Mouse (Mus musculus): Measurements from ENCODE around the gene Dlx4.

Dlx4 gene

GRCm38 (mm10) chr11:95142980-95143575 lies 3.0 kb downstream of the Dlx4 start:
- DNase-seq (ENCODE audit: low spot score) = peak; percentile 36

- no peak for DNase-seq (ENCODE audit: low spot score)
These were observed 3.8 kb downstream of the Dlx4 start for GRCm38 (mm10) chr11:95142258-95142657.

DNA sequence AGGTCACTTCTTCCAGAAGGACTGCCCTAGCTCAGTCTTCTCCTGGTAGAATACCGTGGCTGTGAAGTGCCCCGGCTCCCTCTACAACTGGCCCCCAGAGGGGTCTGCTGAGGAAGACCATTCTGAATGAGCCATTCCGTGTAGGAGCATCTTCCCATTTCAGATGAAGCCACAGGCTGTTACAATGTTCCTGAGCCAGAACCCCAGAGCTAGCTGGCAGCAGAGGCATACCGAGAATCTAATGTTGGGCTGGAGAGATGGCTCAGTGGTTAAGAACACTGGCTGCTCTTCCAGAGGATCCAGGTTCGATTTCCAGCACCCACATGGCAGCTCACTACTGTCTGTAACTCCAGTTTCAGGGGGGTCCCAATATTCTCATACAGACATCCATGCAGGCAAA lies 6.2 kb downstream of the Dlx4 start:
- DNase-seq (ENCODE audit: low spot score) = no peak

GRCm38 (mm10) chr11:95137281-95137680 lies 8.8 kb downstream of the Dlx4 start:
- no peak for DNase-seq (ENCODE audit: low spot score)

DNA sequence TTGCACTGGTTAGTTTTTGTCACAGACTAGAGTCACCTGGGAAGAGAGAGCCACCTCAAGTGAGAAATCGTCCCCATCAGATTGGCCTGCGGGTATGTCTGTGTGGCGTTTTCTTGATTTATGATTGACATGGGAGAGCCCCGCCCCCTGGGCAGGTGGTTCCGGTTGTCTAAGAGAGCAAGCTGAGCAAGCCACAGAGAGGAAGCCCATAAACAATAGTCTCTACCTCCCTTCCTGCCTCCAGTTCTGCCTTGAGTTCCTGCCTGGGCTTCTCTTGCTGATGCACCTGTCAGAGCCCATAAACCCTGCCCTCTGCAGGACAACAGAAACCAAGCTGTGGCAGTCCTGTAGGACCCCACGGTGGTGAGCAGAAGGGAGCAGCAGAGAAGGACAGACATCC lies 12.7 kb downstream of the Dlx4 start:
- DNase-seq (ENCODE audit: low spot score) = no peak

DNA sequence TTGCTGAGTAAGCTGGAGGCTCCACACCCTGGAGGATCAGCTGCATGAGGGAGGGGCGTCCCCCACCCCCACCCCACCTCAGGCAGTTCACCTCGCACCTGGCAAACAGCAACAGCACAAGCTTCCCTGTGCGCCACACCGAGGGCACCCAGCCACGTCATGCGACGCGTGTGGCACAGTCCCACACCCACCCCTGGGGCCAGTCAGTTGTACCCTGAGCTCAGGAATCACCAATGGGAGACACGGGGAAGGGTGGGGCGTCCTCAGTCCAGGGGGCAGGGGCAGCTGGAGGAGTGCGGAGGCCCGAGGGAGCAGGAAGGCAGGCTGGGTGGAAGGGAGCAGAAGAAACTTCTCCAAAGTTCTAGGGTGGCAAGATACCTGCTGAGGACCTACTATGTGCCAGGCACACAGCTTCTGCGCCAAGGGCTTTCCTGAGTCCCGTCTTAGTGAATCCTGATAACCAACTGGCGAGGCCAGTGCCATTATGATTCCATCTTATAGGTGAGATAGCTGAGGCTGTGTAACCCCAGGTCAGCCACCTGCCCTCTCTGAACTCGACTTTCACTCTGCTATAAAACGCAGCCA lies 15.3 kb downstream of the Dlx4 start:
- no peak for DNase-seq (ENCODE audit: low spot score)

GRCm38 (mm10) chr11:95128359-95128758 lies 17.7 kb downstream of the Dlx4 start:
- DNase-seq (ENCODE audit: low spot score) = no peak

- no peak for DNase-seq (ENCODE audit: low spot score)
These were observed 19.5 kb downstream of the Dlx4 start for GRCm38 (mm10) chr11:95126272-95127245.

DNA sequence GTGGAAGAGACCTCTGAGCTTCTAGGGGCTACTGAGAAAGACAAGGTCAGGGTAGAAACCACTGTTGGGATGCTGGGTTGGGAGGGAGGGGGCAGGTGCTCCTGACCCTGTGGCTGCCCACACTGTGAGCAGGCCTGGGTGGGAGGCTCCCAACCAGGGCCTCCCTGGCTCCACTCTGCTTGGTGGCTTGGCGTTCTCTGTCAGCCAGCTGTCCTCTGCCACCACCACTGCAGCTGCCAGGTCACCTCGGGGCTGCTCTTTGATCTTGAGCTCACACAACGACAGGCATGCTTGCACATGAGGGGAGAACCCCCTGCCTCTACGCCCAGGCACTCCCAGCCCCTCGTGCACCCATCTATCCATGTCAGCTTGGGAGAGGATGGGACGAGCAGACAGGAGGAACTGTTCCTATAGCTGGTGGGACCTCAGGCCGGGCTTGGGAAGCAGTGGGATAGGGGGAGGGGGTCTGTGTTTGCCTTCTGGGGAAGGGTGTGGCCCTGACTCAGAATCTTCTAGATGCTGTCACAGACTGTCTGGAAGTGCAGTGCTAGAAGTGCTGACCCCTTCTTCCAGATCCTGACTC lies 20.6 kb downstream of the Dlx4 start:
- DNase-seq (ENCODE audit: low spot score) = no peak

DNA sequence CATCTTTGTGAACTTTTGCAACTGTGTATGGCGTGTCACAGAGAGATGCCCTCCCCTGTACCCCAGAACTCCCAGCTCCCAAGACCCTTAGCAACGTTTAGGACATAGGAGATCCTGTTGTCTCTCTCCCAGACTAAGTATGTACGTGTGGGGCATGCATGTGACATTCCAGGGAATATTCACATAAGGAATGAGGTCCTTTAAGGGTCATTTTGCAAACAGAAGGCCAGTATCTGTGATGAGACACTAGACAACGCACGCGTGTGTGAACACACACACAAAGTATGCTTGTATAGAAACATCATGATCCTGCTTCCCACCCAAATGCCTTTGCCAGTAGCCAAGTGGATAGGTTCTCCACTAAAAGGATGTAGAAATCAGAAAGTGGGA lies 24.0 kb downstream of the Dlx4 start:
- DNase-seq (ENCODE audit: low spot score) = no peak

DNA sequence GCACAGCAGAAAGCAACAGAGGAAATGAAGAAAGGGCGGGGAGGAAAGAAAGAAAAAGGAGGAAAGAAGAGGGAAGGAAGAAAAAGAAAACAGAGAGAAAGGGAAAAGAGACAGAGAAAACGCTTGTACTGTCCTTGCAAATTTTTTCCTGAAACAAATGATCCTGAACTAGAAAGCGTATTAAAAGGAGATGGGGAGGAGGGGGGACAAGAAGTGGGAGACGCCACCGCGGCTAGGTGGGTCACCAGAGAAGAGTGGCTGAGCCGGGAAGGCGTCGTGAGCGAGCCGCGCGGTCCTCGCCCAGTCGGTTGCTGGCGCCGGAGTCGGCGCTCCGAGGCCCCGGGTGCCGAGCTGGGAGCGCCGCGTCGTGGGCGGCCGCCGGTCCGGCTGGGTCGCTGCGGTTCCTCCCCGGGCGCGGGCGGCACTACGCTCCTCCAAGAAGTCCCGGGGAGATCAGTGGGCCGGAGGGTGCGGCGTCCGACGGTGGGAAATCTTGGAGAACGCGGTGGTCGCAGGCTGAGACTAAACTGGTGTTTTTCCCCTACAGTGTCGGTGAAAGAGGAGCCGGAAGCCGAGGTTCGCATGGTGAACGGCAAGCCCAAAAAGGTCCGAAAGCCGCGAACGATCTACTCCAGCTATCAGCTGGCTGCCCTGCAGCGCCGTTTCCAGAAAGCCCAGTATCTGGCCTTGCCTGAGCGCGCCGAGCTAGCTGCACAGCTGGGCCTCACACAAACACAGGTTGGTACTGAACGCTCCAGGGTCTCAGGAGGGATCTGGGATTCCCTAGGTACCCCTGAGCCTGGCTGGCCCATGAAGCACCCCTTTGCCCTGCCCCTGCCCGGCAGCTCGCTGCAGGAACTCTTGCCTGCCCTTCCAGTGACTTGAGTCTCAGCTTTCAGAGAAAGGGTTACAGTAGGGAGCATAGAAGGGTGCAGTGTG lies 24.6 kb downstream of the Dlx4 start:
- DNase-seq (ENCODE audit: low spot score) = no peak

- no peak for DNase-seq (ENCODE audit: low spot score)
These were observed 25.4 kb downstream of the Dlx4 start for GRCm38 (mm10) chr11:95120633-95121020.

DNA sequence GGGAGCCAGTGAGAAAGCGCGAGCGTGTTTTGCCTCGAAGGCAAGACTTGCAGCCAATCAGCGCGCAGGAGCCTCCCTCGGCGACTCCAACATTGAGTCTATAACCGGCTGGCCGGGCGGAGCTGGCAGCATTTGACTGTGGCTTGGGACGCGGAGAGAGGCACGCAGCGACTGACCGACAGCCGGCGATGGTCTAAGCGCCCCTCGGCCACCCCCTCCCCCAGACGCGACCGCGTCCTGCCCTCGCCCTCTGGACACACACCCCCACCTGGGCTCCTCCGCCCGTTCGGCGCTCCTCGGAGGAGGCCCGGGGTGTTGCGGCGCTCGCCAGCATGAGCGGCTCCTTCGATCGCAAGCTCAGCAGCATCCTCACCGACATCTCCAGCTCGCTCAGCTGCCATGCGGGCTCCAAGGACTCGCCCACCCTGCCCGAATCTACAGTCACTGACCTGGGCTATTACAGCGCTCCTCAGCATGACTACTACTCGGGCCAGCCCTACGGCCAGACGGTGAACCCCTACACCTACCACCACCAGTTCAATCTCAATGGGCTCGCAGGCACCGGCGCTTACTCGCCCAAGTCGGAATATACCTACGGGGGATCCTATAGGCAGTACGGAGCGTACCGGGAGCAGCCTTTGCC lies 26.0 kb downstream of the Dlx4 start, which contains the start of gene Dlx3:
TSS of gene Dlx3 (plus strand) at position 130 of the 643 bp plus-strand sequence.
- DNase-seq (ENCODE audit: low spot score) = no peak

DNA sequence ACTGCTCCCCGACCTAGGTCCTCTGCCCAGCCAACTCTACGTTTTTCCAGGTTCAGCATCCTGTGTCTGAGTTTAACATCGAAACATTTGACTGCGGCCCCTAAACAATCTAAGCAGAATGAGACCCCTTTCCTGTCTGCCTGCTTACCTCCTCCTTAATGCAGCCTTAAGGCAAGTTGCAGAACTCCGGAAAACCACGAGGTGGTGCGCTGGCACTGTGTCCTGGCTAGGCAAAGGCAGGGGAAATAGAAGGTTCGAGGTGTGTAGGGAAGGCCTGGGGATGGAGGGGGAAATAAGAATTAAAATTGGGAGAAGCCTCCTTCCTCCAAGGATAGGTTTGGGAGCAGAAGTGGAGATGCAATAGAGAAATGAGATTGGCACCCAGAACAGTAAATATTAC lies 27.6 kb downstream of the Dlx4 start:
- DNase-seq (ENCODE audit: low spot score) = peak; percentile 25

DNA sequence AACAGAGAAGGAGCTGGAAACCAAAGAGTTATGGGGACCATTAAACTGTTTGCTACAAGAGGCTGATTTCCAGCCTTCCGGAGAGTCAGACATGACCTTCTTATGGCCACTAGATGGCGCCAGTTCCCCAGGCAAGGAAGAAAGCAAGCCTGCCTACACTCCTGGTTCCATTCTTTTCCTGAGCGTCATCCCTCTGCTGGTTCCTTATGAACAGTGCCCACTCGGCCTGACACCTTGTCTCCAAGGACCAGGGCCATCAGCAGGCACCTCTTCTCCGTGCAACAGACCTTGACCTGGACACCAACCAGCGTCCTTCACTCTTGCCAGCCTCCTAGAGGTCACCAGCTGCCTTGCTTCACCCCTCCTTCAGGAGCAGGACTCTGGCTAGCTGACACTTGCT lies 29.0 kb downstream of the Dlx4 start:
- DNase-seq (ENCODE audit: low spot score) = peak; percentile 60

- no peak for DNase-seq (ENCODE audit: low spot score)
These were observed 36.0 kb downstream of the Dlx4 start for GRCm38 (mm10) chr11:95110081-95110480.

GRCm38 (mm10) chr11:95109000-95109399 lies 37.1 kb downstream of the Dlx4 start:
- no peak for DNase-seq (ENCODE audit: low spot score)

DNA sequence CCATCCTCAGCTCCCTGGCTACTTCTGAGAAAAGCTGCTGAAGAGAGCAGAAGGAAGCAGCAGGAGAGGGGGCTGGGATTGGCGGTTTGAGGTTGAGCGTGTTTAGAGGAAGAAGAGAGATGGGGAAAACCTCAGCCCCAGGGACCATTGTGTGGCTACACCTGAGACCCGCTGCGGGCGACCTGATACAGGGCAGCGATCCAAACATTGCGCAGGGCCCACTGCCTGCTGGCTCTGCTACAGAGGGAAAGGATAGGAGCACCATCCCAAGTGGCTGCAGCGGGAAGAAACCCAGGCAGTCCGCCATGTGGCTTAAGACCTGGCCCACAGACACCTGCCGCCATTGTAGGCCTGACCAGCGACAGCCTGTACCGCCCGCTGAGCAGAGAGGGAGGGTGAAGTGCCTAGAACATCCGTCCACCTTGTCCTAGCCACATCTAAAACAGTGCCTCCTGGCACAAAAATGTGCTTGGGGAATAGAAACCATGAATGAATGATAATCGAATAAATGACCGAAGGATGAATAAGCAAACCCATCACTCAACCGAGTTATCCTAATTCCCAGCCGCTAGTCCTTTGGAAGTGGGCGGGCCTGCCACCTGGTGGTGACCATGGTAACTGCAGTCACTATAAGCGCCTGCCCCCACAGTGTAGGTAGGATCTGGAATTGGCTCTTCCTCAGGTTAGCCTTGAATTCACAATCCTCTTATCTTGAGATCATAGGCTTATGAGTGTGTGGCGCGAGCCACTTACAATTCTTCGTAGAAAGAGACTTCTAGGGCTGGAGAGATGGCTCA lies 39.4 kb downstream of the Dlx4 start:
- peak; percentile 52 for DNase-seq (ENCODE audit: low spot score)

DNA sequence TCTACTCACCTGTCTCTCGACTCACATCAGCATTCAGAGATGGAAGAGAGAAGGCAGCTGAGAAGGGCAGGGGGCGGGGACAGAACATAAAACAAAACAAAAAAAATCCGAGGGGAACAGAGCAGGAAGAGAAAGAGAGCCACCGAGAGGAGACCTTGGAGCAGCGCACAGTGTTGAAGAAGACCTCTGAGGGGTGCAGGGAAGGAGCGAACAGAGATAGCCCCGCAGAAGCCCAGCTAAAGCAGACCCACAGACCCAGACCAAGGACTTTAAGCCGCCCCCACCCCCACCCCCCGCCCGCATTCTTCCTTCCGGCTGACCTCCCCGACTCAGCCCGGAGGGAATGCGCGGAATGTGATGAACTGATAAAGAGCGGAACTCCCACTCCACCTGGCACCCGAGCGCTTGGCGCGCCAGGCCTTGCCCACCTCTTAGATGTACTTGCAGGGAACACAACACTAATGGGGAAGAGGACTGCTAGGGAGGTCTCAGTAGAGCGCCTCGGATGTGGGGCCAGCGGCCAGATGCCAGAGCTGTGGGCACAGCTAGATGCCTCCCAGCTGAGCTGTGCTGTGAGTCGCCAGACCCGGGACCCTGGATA lies 40.7 kb downstream of the Dlx4 start:
- no peak for DNase-seq (ENCODE audit: low spot score)

- DNase-seq (ENCODE audit: low spot score) = no peak
These were observed 41.8 kb downstream of the Dlx4 start for GRCm38 (mm10) chr11:95104266-95104665.
